Mouse (Mus musculus) cerebellum, adult 2 months (tissue): ENCODE results near the gene Hspbp1. TPM values are rescaled to one million over a fixed set of nuclear protein-coding genes. Genes with fewer than 3 reads are reported as not detected.

Experiments
- DNase-seq, 2 experiments: peaks; one replicate each; pipeline ENCODE4 v3.0.0; 2021
- H3K27ac ChIP-seq: fragments of 200-500 bp; 2 replicates; pipeline ENCODE4 v1.5.1; 2012; ENCODE audit warnings: low read length, control low read depth, inconsistent platforms; ENCODE audit not compliant: insufficient read depth
- H3K27me3 ChIP-seq: fragments of 200-500 bp; 2 replicates; pipeline ENCODE4 v1.6.1; 2012; ENCODE audit warnings: inconsistent platforms, mild to moderate bottlenecking, low read length, moderate library complexity; ENCODE audit not compliant: control insufficient read depth, insufficient read depth
- H3K4me1 ChIP-seq: fragments of 200-500 bp; 2 replicates; pipeline ENCODE4 v1.6.1; 2011; ENCODE audit warnings: low read length; ENCODE audit not compliant: control insufficient read depth, insufficient read depth
- H3K4me3 ChIP-seq: fragments of 200-500 bp; replicated peaks from 2 replicates; pipeline ENCODE3; 2011; ENCODE audit warnings: mild to moderate bottlenecking, low read depth, low read length, control low read depth; ENCODE audit not compliant: insufficient read depth
- CTCF ChIP-seq: fragments of 200-500 bp; IDR thresholded peaks from 2 replicates; pipeline ENCODE4 v1.5.1; 2011; ENCODE audit warnings: low read depth, mild to moderate bottlenecking, control low read depth, low read length, moderate library complexity, borderline replicate concordance; ENCODE audit not compliant: insufficient read depth
- POLR2A ChIP-seq: fragments of 200-500 bp; IDR thresholded peaks from 2 replicates; pipeline ENCODE4 v1.6.1; 2011; ENCODE audit warnings: low read length, control low read depth, borderline replicate concordance; ENCODE audit not compliant: insufficient read depth
- WGBS: fragments of 180-500 bp; shearing (Covaris S2); methylation state at CpG from one replicate; pipeline ENCODE4 v1.1.7; 2018; 5-methylcytosine and 5-hydroxymethylcytosine counted together
- polyA plus RNA-seq: library from polyadenylated mRNA; depleted of rRNA; stranded (reverse); fragments of >200 nt; gene quantifications from 2 replicates; pipeline ENCODE4 v1.2.3, GENCODE M21; 2012

Hspbp1 gene
- polyA plus RNA-seq, 1 experiment: 96.8 TPM

GRCm38 (mm10) chr7:4683307-4683706 is 1.6 kb downstream of the Hspbp1 start:
- no peak for DNase-seq
- no peak overlapping the region for H3K27ac ChIP-seq
- no peaks in the 10 kb centered on the region for H3K27me3 ChIP-seq
- H3K4me1 ChIP-seq: peaks cover 4% of the 10 kb centered on the region; the same call in 1 of the 2 replicates
- WGBS: 94% methylated on average over 5 of the region's 5 CpGs
- TF ChIP-seq POLR2A (no peak), CTCF (no peak)
- no peak overlapping the region for H3K4me3 ChIP-seq

GRCm38 (mm10) chr7:4675200-4675599 is 9.7 kb downstream of the Hspbp1 start:
- no peak for TF ChIP-seq POLR2A
- no peak for TF ChIP-seq CTCF
- Histone ChIP-seq H3K4me3 (no peak overlapping the region), H3K4me1 (no peaks in the 10 kb centered on the region), H3K27me3 (no peaks in the 10 kb centered on the region), H3K27ac (no peak overlapping the region)
- DNase-seq: no peak
- 91% methylated on average over 7 of the region's 7 CpGs for WGBS

GRCm38 (mm10) chr7:4674114-4674731 is 10.6 kb downstream of the Hspbp1 start:
- H3K27me3 ChIP-seq: no peaks in the 10 kb centered on the region
- no peak for DNase-seq
- H3K4me1 ChIP-seq: no peaks in the 10 kb centered on the region
- no peak for TF ChIP-seq CTCF
- no peak for TF ChIP-seq POLR2A
- no peak overlapping the region for H3K4me3 ChIP-seq
- 91% methylated on average over 12 of the region's 12 CpGs for whole genome bisulfite sequencing
- H3K27ac ChIP-seq: no peak overlapping the region

GRCm38 (mm10) chr7:4671956-4672355 is 12.9 kb downstream of the Hspbp1 start:
- no peak overlapping the region for H3K4me3 ChIP-seq
- TF ChIP-seq CTCF: no peak
- TF ChIP-seq POLR2A: no peak
- no peak for DNase-seq
- H3K4me1 ChIP-seq: no peaks in the 10 kb centered on the region
- H3K27me3 ChIP-seq: no peaks in the 10 kb centered on the region
- no peak overlapping the region for H3K27ac ChIP-seq
- WGBS: 62% methylated on average over 4 of the region's 4 CpGs

- no peak overlapping the region for H3K4me3 ChIP-seq
- 82% methylated on average over 8 of the region's 8 CpGs for WGBS
- no peak for DNase-seq
- no peak for TF ChIP-seq POLR2A
- no peak for TF ChIP-seq CTCF
- H3K4me1 ChIP-seq: no peaks in the 10 kb centered on the region
- H3K27ac ChIP-seq: no peak overlapping the region
- H3K27me3 ChIP-seq: no peaks in the 10 kb centered on the region
Observed at GRCm38 (mm10) chr7:4670655-4671255, 14.1 kb downstream of the Hspbp1 start.

GRCm38 (mm10) chr7:4669156-4669555 is 15.7 kb downstream of the Hspbp1 start:
- TF ChIP-seq POLR2A (no peak), CTCF (no peak)
- H3K27ac ChIP-seq: no peak overlapping the region
- no peaks in the 10 kb centered on the region for H3K27me3 ChIP-seq
- 98% methylated on average over 9 of the region's 9 CpGs for WGBS
- no peaks in the 10 kb centered on the region for H3K4me1 ChIP-seq
- H3K4me3 ChIP-seq: no peak overlapping the region
- DNase-seq: no peak

- H3K4me1 ChIP-seq: no peaks in the 10 kb centered on the region
- DNase-seq: no peak
- H3K4me3 ChIP-seq: no peak overlapping the region
- no peaks in the 10 kb centered on the region for H3K27me3 ChIP-seq
- TF ChIP-seq CTCF (no peak), POLR2A (no peak)
- WGBS: 92% methylated on average over 8 of the region's 8 CpGs
- no peak overlapping the region for H3K27ac ChIP-seq
Observed at GRCm38 (mm10) chr7:4668506-4668905, 16.4 kb downstream of the Hspbp1 start.

- 93% methylated on average over 5 of the region's 5 CpGs for WGBS
- TF ChIP-seq CTCF (no peak), POLR2A (no peak)
- Histone ChIP-seq H3K4me1 (no peaks in the 10 kb centered on the region), H3K27me3 (no peaks in the 10 kb centered on the region), H3K27ac (no peak overlapping the region), H3K4me3 (no peak overlapping the region)
- DNase-seq: no peak
Observed at GRCm38 (mm10) chr7:4666871-4667270, 18.0 kb downstream of the Hspbp1 start.
